Mouse (Mus musculus) intestine, postnatal 0 days (tissue): ENCODE data around the gene Dapp1. TPM values are rescaled to one million over a fixed set of nuclear protein-coding genes. Genes with fewer than 3 reads are reported as not detected.
A peak's percentile ranks its signal among the peaks of the same experiment; 100 is the strongest.
"Not testable (repeated sequence)": the region's sequence is repeated elsewhere in the genome, so short reads cannot be mapped to it uniquely, and the experiment has no call there.

Source experiments
- ATAC-seq: fragments of 200-750 bp; cut with Nextera tagmentation; 2 replicates; pipeline ENCODE4 v1.8.0; 2017; ENCODE audit warnings: mild to moderate bottlenecking, moderate TSS enrichment, moderate library complexity
- H3K27ac ChIP-seq: fragments of 300-500 bp; sonication (generic); 2 replicates; pipeline ENCODE4 v1.5.1; 2014; ENCODE audit warnings: mild to moderate bottlenecking, low read depth, low read length, moderate library complexity
- H3K27me3 ChIP-seq: fragments of 300-500 bp; sonication (generic); replicated peaks from 2 replicates; pipeline ENCODE4 v1.6.1; 2014; ENCODE audit warnings: low read length, mixed read lengths; ENCODE audit not compliant: control insufficient read depth, insufficient read depth
- H3K36me3 ChIP-seq: fragments of 300-500 bp; sonication (generic); 2 replicates; pipeline ENCODE4 v1.6.1; 2014; ENCODE audit warnings: mild to moderate bottlenecking, moderate library complexity; ENCODE audit not compliant: control insufficient read depth, insufficient read depth
- H3K4me1 ChIP-seq: fragments of 300-500 bp; sonication (generic); replicated peaks from 2 replicates; pipeline ENCODE4 v1.6.1; 2014; ENCODE audit warnings: antibody characterized with exemption, low read length, mixed read lengths; ENCODE audit not compliant: control insufficient read depth, insufficient read depth
- H3K4me2 ChIP-seq: fragments of 300-500 bp; sonication (generic); replicated peaks from 2 replicates; pipeline ENCODE4 v1.6.1; 2014; ENCODE audit warnings: low read depth, mild to moderate bottlenecking, moderate library complexity
- H3K4me3 ChIP-seq: fragments of 300-500 bp; sonication (generic); 2 replicates; pipeline ENCODE4 v1.5.1; 2014; ENCODE audit warnings: low read depth, low read length
- H3K9ac ChIP-seq: fragments of 300-500 bp; sonication (generic); 2 replicates; pipeline ENCODE4 v1.6.1; 2014; ENCODE audit warnings: mild to moderate bottlenecking, low read depth, low read length
- H3K9me3 ChIP-seq: fragments of 300-500 bp; sonication (generic); 2 replicates; pipeline ENCODE4 v1.6.1; 2016; ENCODE audit warnings: mixed run types; ENCODE audit not compliant: control insufficient read depth
- CTCF ChIP-seq: sonication (generic); IDR thresholded peaks from 2 replicates; pipeline ENCODE4 v1.5.1; 2016; ENCODE audit warnings: low read depth, mild to moderate bottlenecking, control low read depth, antibody characterized with exemption, moderate library complexity
- WGBS: fragments of 180-500 bp; shearing (Covaris S2); extraction: QIAGEN DNeasy Blood & Tissue Kit; methylation state at CpG from one replicate; pipeline ENCODE4 v1.1.7; 2014; 5-methylcytosine and 5-hydroxymethylcytosine counted together
- polyA plus RNA-seq: library from polyadenylated mRNA; unstranded; fragments of >200 nt; fragmentation: Nextera tagmentation; extraction: Ambion mirVana; gene quantifications from 2 replicates; pipeline ENCODE4 v1.2.1, GENCODE M21; 2015

Gene Dapp1
- polyA plus RNA-seq, 1 experiment from 2014 or later = 70.6 TPM

DNA sequence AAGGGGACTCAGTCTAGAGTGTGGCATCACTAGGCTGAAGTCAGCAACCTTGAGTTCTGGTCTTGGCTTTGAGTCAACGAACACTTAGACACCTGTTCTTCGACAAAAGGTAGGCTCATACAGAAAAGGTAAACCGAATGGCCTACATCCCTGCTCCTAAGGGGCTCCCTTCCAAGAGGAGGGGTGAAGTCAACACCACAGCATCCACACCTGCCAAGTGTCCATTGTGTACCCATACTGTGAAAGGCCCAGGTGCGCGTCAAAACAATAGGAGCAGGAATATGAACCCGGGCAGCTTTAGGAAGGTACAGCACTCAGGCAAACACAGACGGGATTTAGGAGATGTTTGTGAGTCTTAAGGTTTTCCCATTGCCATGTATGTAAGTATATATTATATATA, 8.4 kb downstream of the Dapp1 start:
- H3K4me1 ChIP-seq = 0 out of 2 replicates have a peak, but pooled peaks cover 13% of the 10 kb centered on the region
- peak overlapping the region; percentile 30; the same call in 1 of the 2 replicates for H3K4me2 ChIP-seq
- H3K4me3 ChIP-seq = no peak overlapping the region
- peaks cover 8% of the 10 kb centered on the region; the same call in 1 of the 2 replicates for H3K36me3 ChIP-seq
- 92% methylated on average over 7 of the region's 7 CpGs for WGBS
- no peak overlapping the region for H3K9ac ChIP-seq
- no peak for ATAC-seq
- H3K27ac ChIP-seq = 0 out of 2 replicates have a peak overlapping the region, but pooled peaks have one; percentile 54
- H3K9me3 ChIP-seq = no peaks in the 10 kb centered on the region
- H3K27me3 ChIP-seq = no peaks in the 10 kb centered on the region
- no peak for TF ChIP-seq CTCF

DNA sequence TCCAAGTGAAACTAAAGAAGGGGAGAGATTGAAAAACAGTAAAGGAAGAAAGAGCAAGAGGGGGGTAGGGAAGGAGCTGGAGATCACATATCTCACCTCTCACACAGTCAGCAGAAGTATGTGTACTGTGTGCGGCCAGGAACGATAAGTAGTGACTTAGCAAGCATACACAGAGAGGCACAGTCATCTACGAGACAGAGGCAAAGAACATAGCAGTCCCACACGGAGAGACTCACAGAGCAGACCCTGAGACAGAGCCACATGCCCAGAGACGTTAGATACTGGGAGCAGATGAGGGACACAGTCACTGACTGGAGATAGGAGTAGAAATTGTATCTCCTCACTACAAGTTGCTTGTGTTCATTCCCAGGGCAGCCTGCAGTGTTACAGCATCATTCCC, 9.1 kb downstream of the Dapp1 start:
- Histone ChIP-seq H3K4me3 (no peak overlapping the region), H3K9ac (no peak overlapping the region), H3K4me1 (0 out of 2 replicates have a peak, but pooled peaks cover 16% of the 10 kb centered on the region), H3K9me3 (no peaks in the 10 kb centered on the region), H3K27me3 (no peaks in the 10 kb centered on the region), H3K27ac (peak overlapping the region; percentile 54), H3K4me2 (no peak overlapping the region), H3K36me3 (peaks cover 12% of the 10 kb centered on the region; the same call in 1 of the 2 replicates)
- ATAC-seq = peak; percentile 23; the same call in 1 of the 2 replicates
- WGBS = 61% methylated on average over 5 of the region's 5 CpGs
- TF ChIP-seq CTCF = no peak

DNA sequence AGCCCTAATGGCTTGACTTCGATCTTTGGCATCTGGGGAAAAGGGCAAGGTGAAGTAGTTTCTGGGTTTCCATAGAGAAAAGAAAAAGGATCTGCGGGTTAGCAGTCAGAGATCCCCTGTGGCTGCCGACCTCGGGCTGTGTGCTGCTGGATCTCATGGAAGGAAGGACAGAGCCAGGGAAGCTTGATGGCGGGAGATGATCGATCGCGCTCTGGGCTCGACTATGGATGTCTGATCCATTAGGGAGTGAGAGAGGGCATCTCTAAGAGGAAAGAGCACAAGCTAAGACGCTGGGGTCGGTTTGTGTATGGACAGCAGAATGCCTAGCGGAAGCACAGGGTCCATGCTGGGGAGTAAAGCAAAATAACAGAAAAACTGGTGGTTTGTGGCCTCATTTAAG, 11.4 kb downstream of the Dapp1 start:
- H3K4me2 ChIP-seq = 0 out of 2 replicates have a peak overlapping the region, but pooled peaks have one; percentile 4
- ATAC-seq = no peak
- H3K27ac ChIP-seq = no peak overlapping the region
- no peaks in the 10 kb centered on the region for H3K27me3 ChIP-seq
- TF ChIP-seq CTCF = no peak
- WGBS = 54% methylated on average over 12 of the region's 12 CpGs
- H3K4me1 ChIP-seq = 0 out of 2 replicates have a peak, but pooled peaks cover 17% of the 10 kb centered on the region
- no peak overlapping the region for H3K9ac ChIP-seq
- H3K9me3 ChIP-seq = no peaks in the 10 kb centered on the region
- peaks cover 12% of the 10 kb centered on the region for H3K36me3 ChIP-seq
- no peak overlapping the region for H3K4me3 ChIP-seq

DNA sequence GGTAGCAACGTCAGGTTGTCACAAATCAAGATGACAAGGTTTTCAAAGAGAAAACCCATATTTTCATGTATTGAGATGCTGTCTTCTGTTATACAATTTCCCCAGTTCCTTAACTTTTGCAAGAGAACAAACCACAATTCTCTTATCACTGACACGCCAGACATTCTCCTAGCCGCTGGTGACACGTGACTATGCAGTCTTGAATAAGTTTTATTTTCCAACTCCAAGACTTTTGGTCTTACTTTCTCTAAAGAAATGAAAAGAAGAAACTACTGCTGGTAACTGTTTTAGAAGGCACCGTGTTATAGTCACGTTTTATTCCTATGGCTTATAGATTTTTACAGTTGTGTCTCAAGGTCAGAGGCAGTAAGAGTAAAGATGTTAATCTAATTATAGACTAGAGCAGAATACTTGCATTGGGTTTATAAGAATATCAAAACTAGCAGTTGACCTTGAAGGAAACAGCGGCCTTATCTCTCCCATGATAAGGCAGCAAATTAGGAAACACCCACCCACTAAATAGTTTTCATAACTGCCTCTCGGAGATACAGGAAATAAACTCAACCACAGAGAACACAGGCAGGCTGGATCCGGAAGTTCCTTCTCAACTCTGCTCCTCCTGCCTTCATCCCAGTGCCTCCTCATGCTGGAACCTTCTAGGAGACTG, 12.4 kb downstream of the Dapp1 start:
- no peaks in the 10 kb centered on the region for H3K27me3 ChIP-seq
- WGBS = 36% methylated on average over 9 of the region's 9 CpGs
- peaks cover 14% of the 10 kb centered on the region for H3K36me3 ChIP-seq
- H3K4me1 ChIP-seq = 0 out of 2 replicates have a peak, but pooled peaks cover 13% of the 10 kb centered on the region
- H3K9ac ChIP-seq = no peak overlapping the region
- ATAC-seq = peak; percentile 25
- 0 out of 2 replicates have a peak overlapping the region, but pooled peaks have one; percentile 4 for H3K4me2 ChIP-seq
- no peak overlapping the region for H3K27ac ChIP-seq
- no peak for TF ChIP-seq CTCF
- H3K9me3 ChIP-seq = no peaks in the 10 kb centered on the region
- no peak overlapping the region for H3K4me3 ChIP-seq

DNA sequence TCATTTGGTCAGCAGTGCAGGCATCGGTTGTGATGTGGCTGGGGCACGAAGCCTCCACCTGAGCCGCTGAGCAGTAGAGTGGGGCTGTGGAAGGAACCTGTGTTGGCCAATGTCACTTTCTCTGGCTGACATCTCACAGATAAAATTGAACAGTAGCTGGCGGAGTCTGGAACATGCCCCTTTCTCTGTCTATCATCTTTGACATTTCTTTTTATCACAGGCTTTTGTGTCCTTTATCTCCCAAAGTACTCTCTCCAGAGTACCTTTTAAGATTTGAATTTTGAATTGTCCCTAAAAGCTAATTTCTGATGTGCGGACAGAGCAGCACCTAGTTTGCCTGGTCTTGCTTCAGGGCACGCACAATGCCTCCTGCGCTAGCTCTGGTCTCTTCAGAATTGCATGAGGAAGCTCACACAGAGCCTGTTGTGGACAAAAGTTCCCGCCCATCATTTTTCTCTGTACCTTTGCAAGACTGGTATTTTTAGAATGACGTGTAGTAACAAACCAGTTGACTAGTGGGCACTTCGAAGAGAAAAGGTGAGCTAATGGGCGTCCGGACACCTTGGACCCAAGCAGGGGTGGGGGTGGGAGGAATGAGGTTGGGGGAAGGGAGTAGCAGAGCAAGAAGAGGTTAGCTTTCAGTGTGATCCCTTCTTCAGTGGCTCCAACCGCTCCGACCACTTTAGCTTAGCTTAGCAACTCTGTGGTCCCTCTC, 13.1 kb downstream of the Dapp1 start:
- H3K9me3 ChIP-seq = no peaks in the 10 kb centered on the region
- 0 out of 2 replicates have a peak overlapping the region, but pooled peaks have one; percentile 4 for H3K4me2 ChIP-seq
- H3K27me3 ChIP-seq = no peaks in the 10 kb centered on the region
- 74% methylated on average over 14 of the region's 14 CpGs for WGBS
- no peak overlapping the region for H3K9ac ChIP-seq
- H3K4me3 ChIP-seq = no peak overlapping the region
- no peak overlapping the region for H3K27ac ChIP-seq
- peaks cover 21% of the 10 kb centered on the region for H3K36me3 ChIP-seq
- no peak for TF ChIP-seq CTCF
- H3K4me1 ChIP-seq = 0 out of 2 replicates have a peak, but pooled peaks cover 13% of the 10 kb centered on the region
- ATAC-seq = no peak

DNA sequence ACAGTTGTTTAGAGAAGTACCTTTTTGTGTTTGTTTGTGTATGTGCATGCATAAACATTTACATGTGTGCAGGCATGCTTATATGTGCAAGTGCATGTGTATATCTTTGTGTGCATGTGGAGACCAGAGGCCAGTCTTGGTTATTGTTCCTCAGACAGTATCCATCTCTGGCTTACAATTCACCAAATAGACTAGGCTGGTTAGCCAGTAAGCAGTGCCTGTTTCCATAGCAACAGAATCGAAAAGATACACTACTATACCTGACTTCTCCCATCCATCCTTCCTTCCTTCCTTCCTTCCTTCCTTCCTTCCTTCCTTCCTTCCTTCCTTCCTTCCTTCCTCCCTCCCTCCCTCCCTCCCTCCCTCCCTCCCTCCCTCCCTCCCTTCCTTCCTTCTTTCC, 17.3 kb downstream of the Dapp1 start:
- not testable (repeated sequence) for H3K4me3 ChIP-seq, H3K4me2 ChIP-seq, H3K27ac ChIP-seq, H3K4me1 ChIP-seq, H3K9ac ChIP-seq, ATAC-seq, H3K27me3 ChIP-seq, H3K9me3 ChIP-seq
- 60% methylated on average over 1 of the region's 1 CpGs for WGBS
- peaks cover 48% of the 10 kb centered on the region for H3K36me3 ChIP-seq
